Mouse (Mus musculus): Measurements from ENCODE around the gene Flywch1.

DNA sequence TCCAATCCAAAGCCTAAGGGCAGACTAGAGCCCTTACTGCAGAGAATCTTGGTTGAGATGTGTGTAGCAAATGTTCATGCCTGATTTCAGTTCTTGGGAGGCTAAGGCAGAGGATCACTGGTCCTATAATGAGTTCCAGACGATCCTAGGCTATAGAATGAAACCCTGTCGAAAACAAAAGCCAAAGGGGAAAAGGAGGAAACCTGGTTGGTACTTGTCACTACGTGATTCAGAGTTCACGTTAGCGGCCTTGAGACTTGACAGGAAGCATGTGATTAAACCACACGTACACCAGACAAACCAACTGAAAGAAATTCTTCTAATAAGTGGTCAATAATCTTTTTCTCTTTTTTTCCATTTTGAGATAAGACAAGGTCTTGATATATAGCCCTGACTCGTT is 25.9 kb upstream of the Flywch1 start:
- no peak for TF ChIP-seq POLR2A (IDR thresholded peaks at IDR 0.05; ENCODE audit: insufficient read length, low read depth)
- TF ChIP-seq MAX (IDR thresholded peaks at IDR 0.05; ENCODE audit: low read depth), result no peak
- no peak for TF ChIP-seq USF1 (IDR thresholded peaks at IDR 0.05; ENCODE audit: low read depth)
- no peak for TF ChIP-seq POLR2AphosphoS2 (IDR thresholded peaks at IDR 0.05; ENCODE audit: insufficient read length, low read depth)
- TF ChIP-seq MYOG (IDR thresholded peaks at IDR 0.05; ENCODE audit: control insufficient read depth in 1 of 3, insufficient read depth in 1 of 3, insufficient read length in 2 of 3, low read depth in 2 of 3), result no peak
- TF ChIP-seq REST (IDR thresholded peaks at IDR 0.05; ENCODE audit: insufficient read depth, insufficient read length), result no peak
- no peak for TF ChIP-seq TCF12 (IDR thresholded peaks at IDR 0.05; ENCODE audit: insufficient read depth, poor library complexity, severe bottlenecking)
- TF ChIP-seq CEBPB (IDR thresholded peaks at IDR 0.05; ENCODE audit: insufficient read depth, poor library complexity, severe bottlenecking), result no peak
- TF ChIP-seq E2F4 (IDR thresholded peaks at IDR 0.05; ENCODE audit: insufficient read depth), result no peak
